Mouse (Mus musculus): Measurements from ENCODE around the gene Cbx1. TPM values are rescaled to one million over a fixed set of nuclear protein-coding genes. Genes with fewer than 3 reads are reported as not detected.

Gene Cbx1
- polyA plus RNA-seq, 1 experiment from 2014 or later: 102 TPM

GRCm38 (mm10) chr11:96822675-96823470, 33.9 kb downstream of the Cbx1 start:
- Histone ChIP-seq H3K9me3 (no peaks in the 10 kb centered on the region), H3K9ac (replicated peaks) (peak overlapping the region; percentile 47), H3K36me3 (peaks cover 59% of the 10 kb centered on the region), H3K4me2 (replicated peaks) (peak overlapping the region; percentile 87), H3K27ac (replicated peaks) (peak overlapping the region; percentile 91), H3K4me3 (peak overlapping the region; percentile 45), H3K27me3 (no peaks in the 10 kb centered on the region), H3K4me1 (peaks cover 52% of the 10 kb centered on the region)
- 41% methylated on average over 4 of the region's 4 CpGs for WGBS
- no peak for ATAC-seq (replicated peaks)

DNA sequence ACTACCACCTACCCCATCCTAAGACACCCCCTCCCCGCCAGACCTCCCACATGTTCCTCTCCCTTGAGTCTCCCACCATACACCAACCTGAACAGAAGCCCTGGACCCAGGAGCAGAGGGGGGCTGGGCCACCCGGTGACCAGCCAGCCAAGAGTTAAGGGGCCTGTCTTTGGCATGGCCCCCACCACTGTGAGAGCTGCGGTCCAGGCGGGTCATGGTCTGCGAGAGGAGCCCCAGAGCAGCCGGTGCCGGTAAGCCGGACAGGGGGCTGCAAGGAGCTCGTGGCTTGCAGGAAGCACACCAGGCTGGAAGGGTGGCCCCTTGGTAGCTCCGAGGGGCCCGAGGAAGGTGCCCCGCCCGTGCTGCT, 34.5 kb downstream of the Cbx1 start:
- peak; percentile 35 for ATAC-seq (replicated peaks)
- Histone ChIP-seq H3K9ac (replicated peaks) (peak overlapping the region; percentile 47), H3K9me3 (no peaks in the 10 kb centered on the region), H3K4me1 (peaks cover 58% of the 10 kb centered on the region), H3K27me3 (no peaks in the 10 kb centered on the region), H3K36me3 (peaks cover 53% of the 10 kb centered on the region), H3K4me3 (peak overlapping the region; percentile 45), H3K4me2 (replicated peaks) (peak overlapping the region; percentile 87), H3K27ac (replicated peaks) (peak overlapping the region; percentile 91)
- 6% methylated on average over 13 of the region's 13 CpGs for WGBS

DNA sequence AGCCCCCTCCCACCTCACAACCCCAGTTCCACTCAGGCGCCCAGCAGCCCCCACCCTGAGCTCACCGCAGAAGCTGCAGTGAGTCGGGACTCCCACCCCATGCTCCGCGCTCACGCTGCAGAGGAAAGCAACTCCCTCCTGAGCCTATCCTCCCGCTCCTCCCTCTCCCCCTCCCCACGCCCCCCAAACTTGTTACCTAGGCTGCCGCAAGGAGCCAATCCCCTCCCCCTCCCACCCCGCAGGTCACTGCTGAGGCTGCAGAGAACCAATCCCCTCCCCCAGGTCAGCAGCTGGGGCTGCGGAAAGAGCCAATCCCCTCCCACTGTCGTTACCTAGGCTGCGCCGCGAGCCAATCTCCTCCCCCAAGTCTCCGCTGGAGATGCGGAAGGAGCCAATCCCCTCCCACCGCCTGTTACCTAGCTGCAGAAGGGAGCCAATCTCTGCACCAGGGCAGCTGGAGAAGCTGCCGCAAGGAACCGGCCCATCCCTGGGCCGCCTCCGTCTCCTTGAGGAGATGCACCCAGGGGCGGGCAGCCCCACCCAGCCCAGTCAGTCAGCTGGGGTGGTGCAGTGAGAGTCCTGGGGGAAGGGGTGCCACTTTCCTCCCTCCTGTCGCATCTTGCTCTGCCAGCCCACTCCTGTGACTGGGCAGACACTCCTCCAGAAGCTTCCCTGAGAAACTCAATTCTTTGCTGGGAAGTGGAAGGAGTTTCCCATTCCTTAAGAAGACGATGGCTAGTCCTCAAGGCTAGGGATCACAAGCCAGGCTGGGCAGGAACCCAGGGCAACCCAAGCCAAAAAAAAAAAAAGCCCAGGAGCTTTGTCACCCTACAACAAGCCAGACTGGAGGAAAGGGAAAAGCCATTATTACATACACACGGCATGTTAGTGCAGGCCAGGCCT, 35.2 kb downstream of the Cbx1 start:
- peak; percentile 90 for ATAC-seq (replicated peaks)
- Histone ChIP-seq H3K9me3 (no peaks in the 10 kb centered on the region), H3K9ac (replicated peaks) (peak overlapping the region; percentile 47), H3K4me2 (replicated peaks) (peak overlapping the region; percentile 87), H3K4me3 (peak overlapping the region; percentile 45), H3K27me3 (no peaks in the 10 kb centered on the region), H3K27ac (replicated peaks) (peak overlapping the region; percentile 91), H3K36me3 (peaks cover 46% of the 10 kb centered on the region), H3K4me1 (peaks cover 64% of the 10 kb centered on the region)
- under 1% methylated on average over 24 of the region's 26 CpGs for WGBS

DNA sequence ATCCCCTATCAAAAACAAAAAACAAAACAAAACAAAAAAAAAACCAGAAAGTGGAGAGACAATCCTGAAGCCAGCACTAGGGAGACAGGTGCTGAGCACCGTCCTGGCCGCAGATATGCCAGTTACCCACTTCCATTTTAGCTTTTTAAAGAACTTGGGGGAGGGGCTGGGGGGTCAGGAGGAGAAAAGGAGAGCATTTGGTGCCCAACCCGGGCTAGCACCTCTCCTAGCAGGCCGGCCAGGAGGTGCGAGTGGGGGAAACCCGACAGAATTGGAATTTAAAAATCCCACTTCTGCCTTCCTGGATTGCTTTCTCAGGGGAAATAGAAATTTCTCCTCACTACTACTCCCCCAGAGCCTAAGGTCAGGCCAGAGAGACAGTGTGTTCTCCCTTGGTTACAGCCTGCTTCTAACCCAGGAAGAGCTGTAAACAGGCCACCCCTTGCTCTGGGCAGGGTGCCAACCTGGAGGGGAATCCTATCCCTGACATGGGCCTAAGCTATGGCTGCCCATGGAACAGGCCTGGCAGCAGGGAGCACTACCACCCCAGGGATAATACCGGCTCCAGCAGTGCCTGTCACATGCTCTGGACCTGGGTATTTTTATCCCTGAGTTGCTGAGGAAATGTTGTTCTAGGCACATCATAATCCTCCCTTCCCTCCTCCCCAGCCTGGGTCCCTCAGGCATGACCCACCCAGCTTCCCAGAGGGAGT, 36.0 kb downstream of the Cbx1 start:
- Histone ChIP-seq H3K9ac (replicated peaks) (peak overlapping the region; percentile 23; the same call in 1 of the 2 replicates), H3K4me2 (replicated peaks) (peak overlapping the region; percentile 87), H3K4me1 (peaks cover 64% of the 10 kb centered on the region), H3K27ac (replicated peaks) (peak overlapping the region; percentile 91), H3K9me3 (no peaks in the 10 kb centered on the region), H3K4me3 (peak overlapping the region; percentile 45; the same call in 1 of the 2 replicates), H3K36me3 (peaks cover 38% of the 10 kb centered on the region), H3K27me3 (no peaks in the 10 kb centered on the region)
- no peak for ATAC-seq (replicated peaks)
- WGBS: 36% methylated on average over 7 of the region's 7 CpGs

GRCm38 (mm10) chr11:96826481-96826880, 37.6 kb downstream of the Cbx1 start:
- no peaks in the 10 kb centered on the region for H3K27me3 ChIP-seq
- no peaks in the 10 kb centered on the region for H3K9me3 ChIP-seq
- peaks cover 69% of the 10 kb centered on the region for H3K4me1 ChIP-seq
- H3K9ac ChIP-seq (replicated peaks): peak overlapping the region; percentile 14; the same call in 1 of the 2 replicates
- peak overlapping the region; percentile 22; the same call in 1 of the 2 replicates for H3K4me2 ChIP-seq (replicated peaks)
- 88% methylated on average over 2 of the region's 2 CpGs for WGBS
- no peak overlapping the region; the same call in 1 of the 2 replicates for H3K27ac ChIP-seq (replicated peaks)
- peaks cover 23% of the 10 kb centered on the region for H3K36me3 ChIP-seq
- ATAC-seq (replicated peaks): no peak
- H3K4me3 ChIP-seq: 0 out of 2 replicates have a peak overlapping the region, but pooled peaks have one; percentile 6

- Histone ChIP-seq H3K4me2 (replicated peaks) (0 out of 2 replicates have a peak overlapping the region, but pooled peaks have one; percentile 8), H3K9me3 (no peaks in the 10 kb centered on the region), H3K9ac (replicated peaks) (no peak overlapping the region), H3K27me3 (no peaks in the 10 kb centered on the region), H3K27ac (replicated peaks) (no peak overlapping the region), H3K4me3 (no peak overlapping the region), H3K4me1 (peaks cover 69% of the 10 kb centered on the region), H3K36me3 (peaks cover 17% of the 10 kb centered on the region; the same call in 1 of the 2 replicates)
- WGBS: 69% methylated on average over 12 of the region's 12 CpGs
- no peak for ATAC-seq (replicated peaks)
Observed at GRCm38 (mm10) chr11:96827062-96827581, 38.2 kb downstream of the Cbx1 start.

DNA sequence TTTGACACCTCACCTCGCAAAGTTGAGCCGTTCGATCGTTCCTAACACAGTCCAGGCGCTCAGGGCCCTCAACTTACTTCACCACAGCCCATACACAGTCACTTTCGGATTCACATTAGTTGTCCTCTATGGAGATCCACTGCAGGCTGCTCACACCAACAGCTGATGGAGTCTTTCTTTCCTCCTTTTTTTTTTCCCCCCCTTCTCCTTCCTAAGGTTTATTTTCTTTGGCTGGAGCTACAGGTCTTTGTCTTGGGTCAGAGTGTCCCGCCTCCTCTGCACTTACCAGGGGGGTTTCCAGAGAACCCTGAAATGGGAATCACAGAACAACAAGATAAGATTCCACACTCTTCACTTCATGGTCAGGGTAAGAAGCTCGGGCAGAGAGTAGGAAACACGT, 39.0 kb downstream of the Cbx1 start:
- Histone ChIP-seq H3K27ac (replicated peaks) (no peak overlapping the region), H3K9ac (replicated peaks) (0 out of 2 replicates have a peak overlapping the region, but pooled peaks have one; percentile 13)

DNA sequence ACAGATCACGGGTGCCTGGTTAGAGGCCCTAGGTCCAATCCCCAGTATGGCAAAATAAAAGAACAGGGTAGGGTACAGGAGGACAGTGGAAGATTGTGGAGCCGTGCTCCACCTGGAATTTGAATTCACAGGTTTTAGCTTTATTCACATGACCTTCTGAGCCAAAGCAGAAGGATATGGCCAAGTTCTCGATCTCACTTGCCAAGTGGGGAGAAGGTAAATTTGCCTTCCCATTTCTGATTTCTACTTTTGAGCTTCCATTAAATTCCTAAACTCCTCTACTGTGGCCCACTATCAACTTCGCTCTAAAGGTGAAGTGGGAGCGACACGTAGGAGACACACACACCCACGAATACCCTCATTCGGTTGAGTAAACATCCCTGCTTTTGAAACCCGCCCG, 40.0 kb downstream of the Cbx1 start:
- 14% methylated on average over 10 of the region's 10 CpGs for WGBS
- H3K4me2 ChIP-seq (replicated peaks): peak overlapping the region; percentile 64
- no peaks in the 10 kb centered on the region for H3K9me3 ChIP-seq
- H3K27me3 ChIP-seq: no peaks in the 10 kb centered on the region
- peaks cover 14% of the 10 kb centered on the region; the same call in 1 of the 2 replicates for H3K36me3 ChIP-seq
- H3K27ac ChIP-seq (replicated peaks): peak overlapping the region; percentile 94
- peak overlapping the region; percentile 81 for H3K9ac ChIP-seq (replicated peaks)
- ATAC-seq (replicated peaks): no peak
- peak overlapping the region; percentile 66 for H3K4me3 ChIP-seq
- peaks cover 56% of the 10 kb centered on the region for H3K4me1 ChIP-seq

More for the DNA sequence above, 39.0 kb downstream of the Cbx1 start:
- Histone ChIP-seq H3K4me2 (replicated peaks) (no peak overlapping the region; the same call in 1 of the 2 replicates), H3K27me3 (no peaks in the 10 kb centered on the region), H3K4me3 (0 out of 2 replicates have a peak overlapping the region, but pooled peaks have one; percentile 1), H3K4me1 (peaks cover 65% of the 10 kb centered on the region), H3K36me3 (peaks cover 14% of the 10 kb centered on the region; the same call in 1 of the 2 replicates), H3K9me3 (no peaks in the 10 kb centered on the region)
- 86% methylated on average over 9 of the region's 9 CpGs for WGBS
- ATAC-seq (replicated peaks): no peak

DNA sequence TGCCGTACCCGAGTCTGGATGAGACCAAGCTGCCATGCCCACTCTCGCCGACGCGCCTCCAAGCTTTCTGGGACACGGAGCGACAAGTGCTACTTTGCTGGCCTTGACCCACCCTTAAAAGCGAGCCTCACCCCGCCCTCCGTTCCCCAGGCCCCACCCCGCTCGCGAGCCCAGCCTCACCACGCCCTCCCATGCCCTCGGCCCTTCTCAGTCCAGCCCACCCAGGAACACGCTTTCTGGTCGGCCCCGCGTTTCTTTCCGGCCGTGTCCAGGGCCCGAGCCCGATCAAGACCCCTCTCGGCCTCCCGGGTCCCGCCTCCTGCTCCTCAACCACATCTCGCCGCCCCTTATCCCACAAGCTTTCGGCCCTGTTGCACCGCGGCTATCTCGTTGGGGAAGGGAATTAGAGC, 40.5 kb downstream of the Cbx1 start:
- ATAC-seq (replicated peaks): peak; percentile 26; the same call in 1 of the 2 replicates
- Histone ChIP-seq H3K36me3 (peaks cover 14% of the 10 kb centered on the region; the same call in 1 of the 2 replicates), H3K4me1 (peaks cover 52% of the 10 kb centered on the region), H3K9ac (replicated peaks) (peak overlapping the region; percentile 81), H3K27ac (replicated peaks) (peak overlapping the region; percentile 94), H3K4me3 (peak overlapping the region; percentile 66), H3K9me3 (no peaks in the 10 kb centered on the region), H3K4me2 (replicated peaks) (peak overlapping the region; percentile 64), H3K27me3 (no peaks in the 10 kb centered on the region)
- under 1% methylated on average over 33 of the region's 33 CpGs for WGBS

DNA sequence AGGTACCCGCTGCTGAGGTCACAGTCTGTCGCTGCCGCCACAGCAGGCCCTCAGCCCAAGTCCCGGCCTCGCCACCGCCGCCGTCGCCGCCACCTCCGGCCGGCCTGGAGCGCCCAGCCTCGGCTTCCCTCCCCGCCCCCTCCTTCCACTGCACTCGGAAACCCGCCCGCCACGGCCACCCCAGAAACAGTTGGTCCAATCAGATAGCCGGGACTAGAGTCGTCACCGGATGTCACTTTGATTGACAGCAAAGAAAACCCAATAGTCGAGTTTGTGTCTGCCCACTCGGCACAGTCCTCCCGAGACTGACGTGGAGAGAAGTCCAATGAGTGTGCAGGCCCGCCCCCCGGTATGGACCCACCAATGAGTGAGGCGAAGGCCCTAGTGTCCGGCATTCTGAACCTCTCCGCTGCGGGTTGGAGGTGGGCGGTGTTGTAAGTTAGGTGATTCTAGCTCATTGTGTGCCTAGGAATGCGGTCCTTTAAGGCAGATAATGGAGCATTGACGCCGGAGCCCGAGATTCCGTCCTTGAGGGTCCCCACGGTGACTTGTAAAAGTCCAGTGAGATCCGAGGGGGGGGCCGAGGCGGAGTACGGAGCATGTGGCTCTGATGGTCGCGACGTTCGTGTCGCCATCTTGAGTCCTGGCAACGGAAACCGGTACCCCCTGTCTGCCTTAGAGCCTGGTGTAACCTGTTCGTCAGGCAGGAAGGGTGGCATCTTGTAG, 41.0 kb downstream of the Cbx1 start, which contains the start of gene Nfe2l1:
Gene Nfe2l1 (minus strand): TSS at position 156 of the 726 bp plus-strand sequence.
- peak; percentile 100 for ATAC-seq (replicated peaks)
- under 1% methylated on average over 47 of the region's 51 CpGs for WGBS
- Histone ChIP-seq H3K4me1 (peaks cover 47% of the 10 kb centered on the region), H3K9me3 (no peaks in the 10 kb centered on the region), H3K27ac (replicated peaks) (peak within 1 kb of the TSS; percentile 95), H3K4me3 (peak within 1 kb of the TSS; percentile 66), H3K36me3 (peaks cover 14% of the 10 kb centered on the region; the same call in 1 of the 2 replicates), H3K4me2 (replicated peaks) (peak within 1 kb of the TSS; percentile 64), H3K9ac (replicated peaks) (peak within 1 kb of the TSS; percentile 81), H3K27me3 (no peaks in the 10 kb centered on the region)

All from forebrain, embryonic 15.5 days (tissue).